Mouse (Mus musculus): ENCODE measurements around the gene Mamstr. TPM values are rescaled to one million over a fixed set of nuclear protein-coding genes. Genes with fewer than 3 reads are reported as not detected.

Mamstr gene
- polyA plus RNA-seq (2015; fragmentation: Illumina TruSeq; extraction: RNeasy Lipid Tissue Mini Kit (QIAGEN cat#74804); ENCODE audit: insufficient read depth, low replicate concordance): 1.0 TPM

DNA sequence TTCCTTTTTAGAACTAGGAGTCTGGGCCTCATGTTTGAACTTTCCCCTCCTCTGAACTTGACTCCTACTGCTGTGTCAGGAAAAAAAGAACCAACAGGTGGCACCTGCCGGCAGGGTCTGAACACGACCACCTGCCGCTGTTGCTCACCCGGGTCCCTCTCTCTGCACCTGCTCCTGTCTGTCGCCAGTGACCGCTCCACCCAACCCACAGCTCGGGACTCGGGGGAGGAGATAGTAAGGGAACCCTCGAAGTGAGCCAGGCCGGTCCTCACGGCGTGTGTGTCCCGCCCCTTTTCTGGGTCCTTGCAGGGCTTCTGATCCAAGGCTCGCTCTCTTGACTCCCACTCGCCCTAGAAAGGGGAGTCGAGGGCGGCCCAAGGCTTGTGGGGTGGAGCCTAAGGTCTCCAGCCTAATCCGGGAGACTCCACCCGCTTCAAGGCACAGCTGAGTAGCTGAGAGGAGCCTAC is at the start of gene Mamstr:
Gene Mamstr (plus strand): TSS at position 417 of the 467 bp plus-strand sequence.

DNA sequence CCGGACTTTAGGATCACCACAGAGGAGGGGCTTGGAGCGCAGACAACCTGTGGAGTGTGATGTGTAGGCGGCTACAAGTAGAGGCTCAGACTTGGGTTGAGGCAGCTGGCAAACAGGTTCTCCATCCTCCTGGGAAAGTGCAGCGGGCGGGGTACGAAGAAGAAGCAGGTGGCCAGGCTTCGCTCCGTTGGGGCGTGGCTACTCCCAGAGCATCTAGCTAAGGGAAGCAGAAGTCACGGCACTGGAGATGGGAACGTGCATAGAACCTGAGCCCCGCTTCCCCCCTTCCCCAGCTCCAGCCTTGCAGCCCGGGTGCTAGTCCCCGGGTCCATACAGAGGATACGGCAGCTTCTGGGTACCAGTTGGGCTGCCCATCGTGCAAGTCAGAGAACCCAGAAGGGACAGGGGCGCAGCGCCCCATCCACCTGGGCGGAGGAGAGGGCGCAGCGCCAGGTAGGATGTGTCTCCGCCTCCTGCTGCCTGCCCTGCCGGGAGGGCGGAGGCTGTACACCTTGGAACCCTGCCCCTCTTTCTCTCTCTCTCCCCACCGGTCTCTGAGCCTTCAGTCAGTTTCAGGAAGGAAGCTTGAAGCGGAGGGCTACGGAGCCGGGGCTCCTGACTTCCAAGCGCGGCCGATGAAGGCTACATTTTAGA is 22.6 kb upstream of the Mamstr start, which contains the start of gene Fut1:
Gene Fut1 (plus strand): TSS at position 248 of the 654 bp plus-strand sequence.

DNA sequence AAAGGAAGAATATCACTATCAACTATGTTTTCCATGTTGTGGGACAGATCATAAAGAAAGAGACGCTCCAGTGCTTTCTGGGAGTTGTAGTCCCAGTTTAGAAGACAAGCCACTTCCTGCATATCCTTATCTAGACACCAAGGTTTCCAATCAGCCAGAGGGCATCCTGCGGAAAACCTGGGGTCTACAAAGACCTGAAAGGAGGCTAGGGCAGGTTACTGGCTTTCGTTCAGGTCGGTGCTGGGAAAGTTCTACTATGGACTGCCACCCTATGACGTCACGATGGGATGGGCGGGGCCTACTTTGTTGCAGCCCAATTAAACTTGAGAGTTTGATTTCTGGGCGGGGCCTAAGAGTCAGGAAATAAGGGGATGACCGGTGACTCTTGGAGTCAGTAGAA is 18.3 kb upstream of the Mamstr start, which contains the start of gene Izumo1:
Gene Izumo1 (plus strand): TSS at position 369 of the 400 bp plus-strand sequence.

DNA sequence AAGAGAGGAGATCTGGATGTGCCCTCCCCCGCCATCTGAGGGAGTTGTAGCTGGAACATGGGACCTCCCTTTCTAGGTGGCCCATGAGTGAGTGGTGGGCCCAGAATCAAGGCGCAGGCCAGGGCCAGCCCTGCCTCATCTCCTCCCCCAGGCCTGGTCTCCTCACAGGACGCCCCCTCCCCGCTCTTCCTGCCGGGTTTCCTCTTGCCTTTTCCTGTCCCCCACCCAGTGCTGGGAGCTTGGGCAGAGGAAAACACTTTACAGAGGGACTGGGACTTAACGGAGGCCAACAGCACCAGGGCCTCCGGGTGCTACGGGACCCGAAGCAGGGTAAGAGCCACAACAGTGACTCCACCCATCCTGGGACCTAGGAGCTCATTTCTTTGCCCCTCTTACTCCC is 12.5 kb upstream of the Mamstr start, which contains the start of gene Rasip1:
Gene Rasip1 (plus strand): TSS at position 228 of the 400 bp plus-strand sequence.

DNA sequence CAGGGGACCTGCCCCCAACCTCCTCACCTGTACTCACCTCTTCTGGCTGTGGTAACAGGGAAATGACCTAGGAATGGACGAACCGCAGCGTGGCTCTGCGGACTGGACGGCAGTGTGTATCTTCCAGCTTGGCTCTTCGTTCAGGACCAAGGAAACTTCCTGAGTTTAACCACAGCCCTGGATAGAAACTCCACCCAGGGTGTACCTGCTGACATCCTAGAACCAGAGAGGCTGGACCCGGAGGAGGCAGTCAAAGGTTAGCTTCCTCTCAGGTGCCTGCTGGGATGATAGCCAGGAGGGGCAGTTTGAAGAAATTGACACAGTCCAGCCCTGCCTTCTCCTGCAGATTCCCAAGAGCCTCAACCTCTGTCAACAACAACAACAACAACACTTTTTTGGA is 26.4 kb downstream of the Mamstr start, which contains the start of gene Fut2:
Gene Fut2 (minus strand): TSS at position 234 of the 400 bp plus-strand sequence.

DNA sequence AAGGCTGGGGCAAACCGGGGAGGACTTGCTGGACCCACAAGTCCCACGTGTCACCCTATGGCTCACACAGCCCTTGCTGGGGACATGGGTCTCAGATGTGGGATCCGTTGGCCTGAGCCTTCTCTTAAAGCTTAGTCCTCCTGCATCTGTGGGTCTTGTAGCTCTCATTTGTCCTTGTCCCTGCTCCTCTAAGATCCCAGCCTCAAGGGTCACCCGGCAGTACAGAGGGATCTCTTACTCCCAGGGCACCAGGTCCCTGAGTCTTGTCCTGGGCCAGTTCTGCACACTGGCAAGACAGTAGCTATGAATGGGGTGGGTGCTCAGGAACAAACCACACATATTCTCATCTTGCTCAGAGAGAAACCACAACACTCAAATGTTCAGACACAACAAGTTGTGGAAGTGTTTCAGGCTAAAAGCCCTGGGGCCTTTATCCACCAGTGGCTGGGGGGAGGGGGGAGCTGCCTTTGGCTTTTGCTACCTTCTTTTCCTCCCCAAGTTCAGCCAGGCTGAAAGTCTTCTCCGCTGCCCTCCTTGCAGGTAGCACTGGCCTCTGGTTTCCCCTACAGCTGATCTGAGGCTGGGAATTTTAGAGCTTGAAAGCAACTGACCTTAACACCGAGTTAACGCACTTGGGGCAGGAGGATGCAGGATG is 43.7 kb downstream of the Mamstr start, which contains the start of gene Ntn5:
Gene Ntn5 (plus strand): TSS at position 627 of the 655 bp plus-strand sequence.

DNA sequence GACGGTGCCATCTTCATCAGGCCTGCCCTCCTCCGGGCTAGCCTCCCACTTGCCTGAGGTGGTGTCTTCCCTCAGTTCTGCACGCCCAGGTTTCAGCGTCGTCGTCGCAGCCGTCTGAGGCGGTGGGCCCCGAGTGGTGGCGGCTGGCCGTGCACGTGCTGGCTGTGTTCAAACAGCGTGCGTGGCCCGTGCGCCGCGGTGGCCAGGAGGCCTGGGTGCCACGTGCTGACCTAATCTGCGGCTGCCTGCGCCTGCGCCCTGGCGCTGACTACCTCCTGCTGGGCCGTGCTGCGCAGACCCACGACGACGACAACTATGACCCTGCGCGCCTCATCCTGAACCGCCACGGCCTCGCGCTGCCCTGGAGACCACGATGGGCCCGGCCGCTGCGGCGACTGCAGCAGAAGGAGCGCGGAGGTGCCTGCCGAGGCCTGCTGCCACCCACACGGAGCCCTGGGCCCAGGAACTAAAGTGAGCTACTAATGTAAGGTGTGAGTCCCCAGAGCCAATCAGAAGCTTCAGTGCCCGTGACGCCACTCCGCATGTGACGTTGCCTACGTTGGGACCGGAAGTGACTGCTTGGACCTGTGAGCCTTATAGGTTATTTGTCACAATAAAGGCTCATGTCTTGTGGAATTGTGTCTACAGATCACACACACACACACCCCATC is 54.3 kb downstream of the Mamstr start, which contains the start of gene Sec1:
Gene Sec1 (minus strand): TSS at position 482 of the 671 bp plus-strand sequence.

Other genes with a start within 250 kb of the Mamstr start
- 639 TPM for gene Snrnp70, start 244.2 kb upstream of the Mamstr start, polyA plus RNA-seq (2015; fragmentation: Illumina TruSeq; extraction: RNeasy Lipid Tissue Mini Kit (QIAGEN cat#74804); ENCODE audit: insufficient read depth, low replicate concordance)
- not detected for gene Kcna7, start 234.3 kb upstream of the Mamstr start, polyA plus RNA-seq (2015; fragmentation: Illumina TruSeq; extraction: RNeasy Lipid Tissue Mini Kit (QIAGEN cat#74804); ENCODE audit: insufficient read depth, low replicate concordance)
- not detected for gene Ntf5, start 226.3 kb upstream of the Mamstr start, polyA plus RNA-seq (2015; fragmentation: Illumina TruSeq; extraction: RNeasy Lipid Tissue Mini Kit (QIAGEN cat#74804); ENCODE audit: insufficient read depth, low replicate concordance)
- gene Lhb, start 219.2 kb upstream of the Mamstr start, polyA plus RNA-seq (2015; fragmentation: Illumina TruSeq; extraction: RNeasy Lipid Tissue Mini Kit (QIAGEN cat#74804); ENCODE audit: insufficient read depth, low replicate concordance): not detected
- 7.5 TPM for gene Gys1, start 205.1 kb upstream of the Mamstr start, polyA plus RNA-seq (2015; fragmentation: Illumina TruSeq; extraction: RNeasy Lipid Tissue Mini Kit (QIAGEN cat#74804); ENCODE audit: insufficient read depth, low replicate concordance)
- 12.1 TPM for gene Ruvbl2, start 201.9 kb upstream of the Mamstr start, polyA plus RNA-seq (2015; fragmentation: Illumina TruSeq; extraction: RNeasy Lipid Tissue Mini Kit (QIAGEN cat#74804); ENCODE audit: insufficient read depth, low replicate concordance)
- gene Ftl1, start 180.1 kb upstream of the Mamstr start, polyA plus RNA-seq (2015; fragmentation: Illumina TruSeq; extraction: RNeasy Lipid Tissue Mini Kit (QIAGEN cat#74804); ENCODE audit: insufficient read depth, low replicate concordance): 761 TPM
- 41.1 TPM for gene Bax, start 173.1 kb upstream of the Mamstr start, polyA plus RNA-seq (2015; fragmentation: Illumina TruSeq; extraction: RNeasy Lipid Tissue Mini Kit (QIAGEN cat#74804); ENCODE audit: insufficient read depth, low replicate concordance)
- gene Tulp2, start 158.1 kb upstream of the Mamstr start, polyA plus RNA-seq (2015; fragmentation: Illumina TruSeq; extraction: RNeasy Lipid Tissue Mini Kit (QIAGEN cat#74804); ENCODE audit: insufficient read depth, low replicate concordance): 0.11 TPM
- gene Gm45808, start 153.2 kb upstream of the Mamstr start, polyA plus RNA-seq (2015; fragmentation: Illumina TruSeq; extraction: RNeasy Lipid Tissue Mini Kit (QIAGEN cat#74804); ENCODE audit: insufficient read depth, low replicate concordance): not detected
- 6.0 TPM for gene Dhdh, start 151.2 kb upstream of the Mamstr start, polyA plus RNA-seq (2015; fragmentation: Illumina TruSeq; extraction: RNeasy Lipid Tissue Mini Kit (QIAGEN cat#74804); ENCODE audit: insufficient read depth, low replicate concordance)
- 82.9 TPM for gene Nucb1, start 129.6 kb upstream of the Mamstr start, polyA plus RNA-seq (2015; fragmentation: Illumina TruSeq; extraction: RNeasy Lipid Tissue Mini Kit (QIAGEN cat#74804); ENCODE audit: insufficient read depth, low replicate concordance)
- gene Ppp1r15a, start 113.7 kb upstream of the Mamstr start, polyA plus RNA-seq (2015; fragmentation: Illumina TruSeq; extraction: RNeasy Lipid Tissue Mini Kit (QIAGEN cat#74804); ENCODE audit: insufficient read depth, low replicate concordance): 28.5 TPM
- 3.0 TPM for gene Plekha4, start 113.6 kb upstream of the Mamstr start, polyA plus RNA-seq (2015; fragmentation: Illumina TruSeq; extraction: RNeasy Lipid Tissue Mini Kit (QIAGEN cat#74804); ENCODE audit: insufficient read depth, low replicate concordance)
- gene Hsd17b14, start 85.1 kb upstream of the Mamstr start, polyA plus RNA-seq (2015; fragmentation: Illumina TruSeq; extraction: RNeasy Lipid Tissue Mini Kit (QIAGEN cat#74804); ENCODE audit: insufficient read depth, low replicate concordance): 0.86 TPM
- 27.9 TPM for gene Bcat2, start 69.8 kb upstream of the Mamstr start, polyA plus RNA-seq (2015; fragmentation: Illumina TruSeq; extraction: RNeasy Lipid Tissue Mini Kit (QIAGEN cat#74804); ENCODE audit: insufficient read depth, low replicate concordance)
- gene Fgf21, start 24.5 kb upstream of the Mamstr start, polyA plus RNA-seq (2015; fragmentation: Illumina TruSeq; extraction: RNeasy Lipid Tissue Mini Kit (QIAGEN cat#74804); ENCODE audit: insufficient read depth, low replicate concordance): not detected
- gene Fut1, start 22.7 kb upstream of the Mamstr start, polyA plus RNA-seq (2015; fragmentation: Illumina TruSeq; extraction: RNeasy Lipid Tissue Mini Kit (QIAGEN cat#74804); ENCODE audit: insufficient read depth, low replicate concordance): 0.51 TPM
- 0.46 TPM for gene Izumo1, start 18.2 kb upstream of the Mamstr start, polyA plus RNA-seq (2015; fragmentation: Illumina TruSeq; extraction: RNeasy Lipid Tissue Mini Kit (QIAGEN cat#74804); ENCODE audit: insufficient read depth, low replicate concordance)
- gene Rasip1, start 12.5 kb upstream of the Mamstr start, polyA plus RNA-seq (2015; fragmentation: Illumina TruSeq; extraction: RNeasy Lipid Tissue Mini Kit (QIAGEN cat#74804); ENCODE audit: insufficient read depth, low replicate concordance): 2.6 TPM
- gene Fut2, start 26.4 kb downstream of the Mamstr start, polyA plus RNA-seq (2015; fragmentation: Illumina TruSeq; extraction: RNeasy Lipid Tissue Mini Kit (QIAGEN cat#74804); ENCODE audit: insufficient read depth, low replicate concordance): not detected
- not detected for gene Ntn5, start 44.0 kb downstream of the Mamstr start, polyA plus RNA-seq (2015; fragmentation: Illumina TruSeq; extraction: RNeasy Lipid Tissue Mini Kit (QIAGEN cat#74804); ENCODE audit: insufficient read depth, low replicate concordance)
- 0.12 TPM for gene Sec1, start 54.4 kb downstream of the Mamstr start, polyA plus RNA-seq (2015; fragmentation: Illumina TruSeq; extraction: RNeasy Lipid Tissue Mini Kit (QIAGEN cat#74804); ENCODE audit: insufficient read depth, low replicate concordance)
- gene Car11, start 59.9 kb downstream of the Mamstr start, polyA plus RNA-seq (2015; fragmentation: Illumina TruSeq; extraction: RNeasy Lipid Tissue Mini Kit (QIAGEN cat#74804); ENCODE audit: insufficient read depth, low replicate concordance): 0.83 TPM
- gene Dbp, start 65.1 kb downstream of the Mamstr start, polyA plus RNA-seq (2015; fragmentation: Illumina TruSeq; extraction: RNeasy Lipid Tissue Mini Kit (QIAGEN cat#74804); ENCODE audit: insufficient read depth, low replicate concordance): 14.8 TPM
- 565 TPM for gene Rpl18, start 75.5 kb downstream of the Mamstr start, polyA plus RNA-seq (2015; fragmentation: Illumina TruSeq; extraction: RNeasy Lipid Tissue Mini Kit (QIAGEN cat#74804); ENCODE audit: insufficient read depth, low replicate concordance)
- 5.7 TPM for gene Sphk2, start 78.0 kb downstream of the Mamstr start, polyA plus RNA-seq (2015; fragmentation: Illumina TruSeq; extraction: RNeasy Lipid Tissue Mini Kit (QIAGEN cat#74804); ENCODE audit: insufficient read depth, low replicate concordance)
- gene Fam83e, start 81.2 kb downstream of the Mamstr start, polyA plus RNA-seq (2015; fragmentation: Illumina TruSeq; extraction: RNeasy Lipid Tissue Mini Kit (QIAGEN cat#74804); ENCODE audit: insufficient read depth, low replicate concordance): 0.17 TPM
- gene Spaca4, start 85.8 kb downstream of the Mamstr start, polyA plus RNA-seq (2015; fragmentation: Illumina TruSeq; extraction: RNeasy Lipid Tissue Mini Kit (QIAGEN cat#74804); ENCODE audit: insufficient read depth, low replicate concordance): not detected
- not detected for gene Lmtk3, start 143.8 kb downstream of the Mamstr start, polyA plus RNA-seq (2015; fragmentation: Illumina TruSeq; extraction: RNeasy Lipid Tissue Mini Kit (QIAGEN cat#74804); ENCODE audit: insufficient read depth, low replicate concordance)
- gene Sult2b1, start 144.7 kb downstream of the Mamstr start, polyA plus RNA-seq (2015; fragmentation: Illumina TruSeq; extraction: RNeasy Lipid Tissue Mini Kit (QIAGEN cat#74804); ENCODE audit: insufficient read depth, low replicate concordance): 0.25 TPM
- 52.5 TPM for gene Cyth2, start 174.6 kb downstream of the Mamstr start, polyA plus RNA-seq (2015; fragmentation: Illumina TruSeq; extraction: RNeasy Lipid Tissue Mini Kit (QIAGEN cat#74804); ENCODE audit: insufficient read depth, low replicate concordance)
- gene Kcnj14, start 184.8 kb downstream of the Mamstr start, polyA plus RNA-seq (2015; fragmentation: Illumina TruSeq; extraction: RNeasy Lipid Tissue Mini Kit (QIAGEN cat#74804); ENCODE audit: insufficient read depth, low replicate concordance): not detected
- 9.6 TPM for gene Grwd1, start 191.0 kb downstream of the Mamstr start, polyA plus RNA-seq (2015; fragmentation: Illumina TruSeq; extraction: RNeasy Lipid Tissue Mini Kit (QIAGEN cat#74804); ENCODE audit: insufficient read depth, low replicate concordance)
- gene Kdelr1, start 232.8 kb downstream of the Mamstr start, polyA plus RNA-seq (2015; fragmentation: Illumina TruSeq; extraction: RNeasy Lipid Tissue Mini Kit (QIAGEN cat#74804); ENCODE audit: insufficient read depth, low replicate concordance): 76.4 TPM
- 0.11 TPM for gene Grin2d, start 238.4 kb downstream of the Mamstr start, polyA plus RNA-seq (2015; fragmentation: Illumina TruSeq; extraction: RNeasy Lipid Tissue Mini Kit (QIAGEN cat#74804); ENCODE audit: insufficient read depth, low replicate concordance)

Data from spleen, adult 10 weeks (tissue).